Comparison of ENCODE assay signal across 24 mouse cellular contexts in genomic region chr6:125922746-125923145, GRCm38 (mm10).
DNase-seq lines count a peak whose midpoint lies in the region; ATAC-seq and TF ChIP-seq lines count a peak whose summit lies in the region.
"Had no signal": no experiment of that assay in that cellular context is flagged by ENCODE, and none has a peak within 500 bp of the region (broad histone marks: within the 10 kb centered on the region; RNA-seq: fewer than 3 reads in every experiment).

No protein-coding gene starts in this region.

- TF ChIP-seq CTCF in lung, embryonic 14.5 days (IDR thresholded peaks at IDR 0.05; ENCODE audit: low read depth), result no peak
- no peak for TF ChIP-seq CTCF in kidney, adult 2 months (conservative IDR thresholded peaks at IDR 0.05; ENCODE audit: insufficient read depth, insufficient read length, low read depth, low read length)

- ATAC-seq in lung, embryonic 14.5 days (ENCODE audit: insufficient read depth), result no peak; the same call in 1 of the 2 replicates
- ATAC-seq: CD4-positive, CD25-positive, alpha-beta regulatory T cell, adult 4 months; intestine, embryonic 16.5 days; Patski had no signal

- no peaks in the 10 kb centered on the region for H3K9me3 ChIP-seq in lung, embryonic 14.5 days (ENCODE audit: low read depth, low read length)
- H3K9me3 ChIP-seq: embryonic facial prominence, embryonic 10.5 days; forebrain, embryonic 12.5 days; heart, embryonic 12.5 days; kidney, embryonic 15.5 days; limb, embryonic 12.5 days; liver, embryonic 13.5 days had no signal

- no peaks in the 10 kb centered on the region for H3K27me3 ChIP-seq in lung, embryonic 14.5 days (ENCODE audit: insufficient read depth, low read length)
- no peaks in the 10 kb centered on the region; the same call in 1 of the 2 replicates for H3K27me3 ChIP-seq in kidney, adult 2 months (replicated peaks; ENCODE audit: control insufficient read depth, insufficient read depth, low read length)
- H3K27me3 ChIP-seq: forebrain, embryonic 12.5 days; heart, embryonic 12.5 days; kidney, embryonic 15.5 days; limb, embryonic 12.5 days; liver, embryonic 13.5 days had no signal

- peak; percentile 69 for DNase-seq in heart, adult 11 months
- no peak for DNase-seq in heart, postnatal 14 days
- DNase-seq in lung, embryonic 14.5 days, result peak; percentile 55
- DNase-seq in lung, postnatal 4 days, result no peak
- DNase-seq in cerebellum, adult 11-12 months, result peak; percentile 42
- DNase-seq in cerebellum, postnatal 14 days, result peak; percentile 61 to 69
- no peak for DNase-seq in kidney, adult 2 months
- no peak for DNase-seq in urinary bladder, postnatal 10 days (ENCODE audit: low spot score)
- DNase-seq: adrenal gland, postnatal 10 days; gastrocnemius, adult 2 months; liver, embryonic 13.5 days; retina, postnatal 1 day; right cerebral cortex, postnatal 4 days; thymus, postnatal 14 days had no signal

- no peak overlapping the region for H3K4me2 ChIP-seq in lung, embryonic 14.5 days
- H3K4me2 ChIP-seq: forebrain, embryonic 12.5 days; heart, embryonic 12.5 days; hindbrain, embryonic 14.5 days; kidney, embryonic 15.5 days; limb, embryonic 12.5 days; liver, embryonic 13.5 days had no signal

- no peaks in the 10 kb centered on the region for H3K4me1 ChIP-seq in lung, embryonic 14.5 days (ENCODE audit: insufficient read depth)
- no peaks in the 10 kb centered on the region for H3K4me1 ChIP-seq in kidney, adult 2 months (ENCODE audit: control insufficient read depth, insufficient read depth, low read length)
- H3K4me1 ChIP-seq: forebrain, embryonic 12.5 days; heart, embryonic 12.5 days; kidney, embryonic 15.5 days; limb, embryonic 12.5 days; liver, embryonic 13.5 days had no signal

- intact Hi-C loops in heart, postnatal 14 days (cut with DNase I), result no loop called here

- H3K9ac ChIP-seq in lung, embryonic 14.5 days, result no peak overlapping the region
- H3K9ac ChIP-seq: forebrain, embryonic 12.5 days; heart, embryonic 12.5 days; hindbrain, embryonic 14.5 days; kidney, embryonic 15.5 days; limb, embryonic 12.5 days; liver, embryonic 13.5 days had no signal

- no peak for TF ChIP-seq POLR2A in kidney, adult 2 months (IDR thresholded peaks at IDR 0.05; ENCODE audit: low read depth, low read length)

- H3K4me3 ChIP-seq in lung, embryonic 14.5 days (ENCODE audit: low read depth, low read length), result no peak overlapping the region
- H3K4me3 ChIP-seq in kidney, adult 2 months (ENCODE audit: insufficient read depth, low read depth, low read length), result no peak overlapping the region
- H3K4me3 ChIP-seq: embryonic facial prominence, embryonic 10.5 days; forebrain, embryonic 12.5 days; gastrocnemius, adult 2 months; heart, embryonic 12.5 days; kidney, embryonic 15.5 days; left cerebral cortex, adult 2 months; limb, embryonic 12.5 days; liver, embryonic 13.5 days had no signal

- H3K36me3 ChIP-seq in lung, embryonic 14.5 days (ENCODE audit: insufficient read depth), result no peaks in the 10 kb centered on the region
- H3K36me3 ChIP-seq in kidney, adult 2 months (ENCODE audit: control insufficient read depth, insufficient read depth, low read length), result no peaks in the 10 kb centered on the region
- H3K36me3 ChIP-seq: embryonic facial prominence, embryonic 10.5 days; forebrain, embryonic 12.5 days; heart, embryonic 12.5 days; kidney, embryonic 15.5 days; limb, embryonic 12.5 days; liver, embryonic 13.5 days had no signal

- H3K27ac ChIP-seq in lung, embryonic 14.5 days (ENCODE audit: low read depth), result no peak overlapping the region
- no peak overlapping the region for H3K27ac ChIP-seq in kidney, adult 2 months (ENCODE audit: insufficient read depth, low read depth, low read length)
- H3K27ac ChIP-seq: embryonic facial prominence, embryonic 10.5 days; forebrain, embryonic 12.5 days; gastrocnemius, adult 2 months; hindbrain, embryonic 14.5 days; kidney, embryonic 15.5 days; left cerebral cortex, adult 2 months; limb, embryonic 12.5 days; liver, embryonic 13.5 days had no signal

- WGBS in lung, embryonic 14.5 days, result 54% methylated on average over 3 of the region's 3 CpGs
- WGBS in kidney, adult 2 months, result 57% methylated on average over 3 of the region's 3 CpGs

Comparison
In these comparisons a context has a peak if more than half of its experiments do, and no peak if none do; other contexts are left out.
1. DNase-seq: peak in heart, adult 11 months (single experiment), lung, embryonic 14.5 days (single experiment), cerebellum, adult 11-12 months (single experiment) and cerebellum, postnatal 14 days (2 of 2); none in heart, postnatal 14 days (0 of 2), lung, postnatal 4 days (0 of 2), kidney, adult 2 months (single experiment) and urinary bladder, postnatal 10 days (single experiment).